Mouse (Mus musculus) MEL-GATA-1-ER (cell line): ENCODE data around the gene Fez1.
A peak's percentile ranks its signal among the peaks of the same experiment; 100 is the strongest.

Experiments used
- DNase-seq: peaks from one replicate; pipeline ENCODE4 v3.0.0-alpha.2; 2012; ENCODE audit warnings: low read depth; ENCODE audit errors: extremely low read depth

Gene Fez1

GRCm38 (mm10) chr9:36833043-36833881 is 11.6 kb downstream of the Fez1 start:
- no peak for DNase-seq

DNA sequence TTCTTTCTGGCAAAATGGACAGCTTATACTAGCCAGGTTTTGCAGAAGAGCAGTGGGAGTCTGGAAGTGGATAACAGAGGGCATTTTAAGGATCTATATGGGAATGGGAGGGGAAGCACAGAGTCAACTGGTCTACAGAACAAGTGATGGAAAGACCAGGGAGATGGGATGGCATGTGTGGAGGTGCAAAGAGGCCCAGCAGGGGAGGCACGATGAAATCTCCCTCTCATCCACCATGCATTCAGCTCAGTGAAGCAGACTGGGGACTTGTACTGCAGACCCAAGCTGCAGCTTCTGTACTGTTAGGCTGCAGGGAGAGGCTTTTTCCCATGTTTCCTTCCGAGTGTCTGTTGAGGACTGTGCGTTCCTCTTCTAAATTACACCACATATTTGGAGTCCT is 12.2 kb downstream of the Fez1 start:
- DNase-seq = no peak

GRCm38 (mm10) chr9:36846346-36846745 is 24.7 kb downstream of the Fez1 start:
- DNase-seq = no peak

DNA sequence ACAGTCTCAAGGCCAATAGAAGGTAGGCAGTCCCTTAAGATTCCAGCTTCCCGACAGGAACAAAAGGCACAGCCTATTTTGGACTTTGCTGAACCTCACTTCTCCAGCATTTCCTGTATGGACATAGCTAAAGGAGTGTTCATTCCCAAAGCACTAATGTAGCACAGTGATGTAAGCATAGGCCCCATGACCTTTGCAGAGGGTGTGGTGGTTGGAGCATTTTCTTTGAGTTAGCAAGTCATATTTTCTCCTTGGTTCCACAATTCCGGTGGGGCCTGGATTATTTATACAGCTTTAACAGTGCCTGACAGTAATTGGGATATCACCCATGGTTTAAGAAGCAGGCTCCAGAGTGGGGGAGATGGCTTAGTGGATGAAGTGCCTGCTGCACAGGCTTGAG is 27.0 kb downstream of the Fez1 start:
- DNase-seq = no peak

- DNase-seq = no peak
Observed at GRCm38 (mm10) chr9:36850091-36850490, 28.4 kb downstream of the Fez1 start.

DNA sequence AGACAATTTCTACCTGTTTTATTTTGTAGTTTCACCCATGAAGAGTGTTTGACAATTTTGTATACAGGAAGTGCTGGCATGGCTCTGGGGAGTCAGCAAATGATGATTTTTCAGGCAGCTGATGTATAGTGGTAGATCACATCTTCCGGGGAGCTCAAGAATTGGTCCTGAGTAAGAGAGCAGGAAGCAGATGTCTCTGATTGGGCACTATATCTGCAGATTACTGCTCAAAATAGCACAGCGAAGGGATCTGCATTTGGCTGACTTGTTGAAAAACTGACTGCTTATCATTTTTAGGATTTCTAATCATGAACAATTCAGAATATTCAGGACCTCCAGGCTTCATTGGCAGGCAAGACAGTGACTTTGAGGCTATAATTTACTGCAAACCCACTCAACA is 30.5 kb downstream of the Fez1 start:
- DNase-seq = no peak

GRCm38 (mm10) chr9:36856351-36856750 is 34.7 kb downstream of the Fez1 start:
- DNase-seq = no peak

GRCm38 (mm10) chr9:36857476-36858117 is 35.9 kb downstream of the Fez1 start:
- DNase-seq = peak; percentile 12

DNA sequence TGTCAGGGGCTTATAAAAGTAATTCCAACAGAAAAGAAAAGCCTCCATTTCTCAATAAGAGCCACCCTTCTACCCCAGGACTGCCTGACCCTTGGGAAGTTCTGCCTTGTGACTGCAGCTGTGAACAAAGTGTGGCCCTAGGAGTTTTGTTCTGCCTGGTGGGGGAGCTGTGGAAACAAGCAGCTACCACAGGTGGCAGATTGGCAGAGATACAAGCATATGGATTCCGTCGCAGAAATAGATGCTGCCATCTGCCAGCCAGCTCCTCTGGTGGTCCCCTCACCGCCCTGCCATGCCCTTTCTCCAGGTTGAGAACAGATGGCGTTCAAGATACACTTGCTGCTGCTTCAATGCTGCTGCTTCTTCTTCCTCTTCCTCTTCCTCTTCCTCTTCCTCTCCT is 37.0 kb downstream of the Fez1 start:
- DNase-seq = no peak

GRCm38 (mm10) chr9:36862576-36862975 is 40.9 kb downstream of the Fez1 start:
- DNase-seq = no peak

- no peak for DNase-seq
Observed at GRCm38 (mm10) chr9:36863694-36864093, 42.0 kb downstream of the Fez1 start.

GRCm38 (mm10) chr9:36864862-36865813 is 43.5 kb downstream of the Fez1 start:
- DNase-seq = no peak

GRCm38 (mm10) chr9:36868662-36869061 is 47.0 kb downstream of the Fez1 start:
- DNase-seq = no peak

- no peak for DNase-seq
Observed at GRCm38 (mm10) chr9:36870263-36870662, 48.6 kb downstream of the Fez1 start.

GRCm38 (mm10) chr9:36873796-36874195 is 52.1 kb downstream of the Fez1 start:
- no peak for DNase-seq

- no peak for DNase-seq
Observed at GRCm38 (mm10) chr9:36876313-36876712, 54.6 kb downstream of the Fez1 start.

- no peak for DNase-seq
Observed at GRCm38 (mm10) chr9:36876787-36877186, 55.1 kb downstream of the Fez1 start.

GRCm38 (mm10) chr9:36881615-36882014 is 60.0 kb downstream of the Fez1 start:
- DNase-seq = no peak

DNA sequence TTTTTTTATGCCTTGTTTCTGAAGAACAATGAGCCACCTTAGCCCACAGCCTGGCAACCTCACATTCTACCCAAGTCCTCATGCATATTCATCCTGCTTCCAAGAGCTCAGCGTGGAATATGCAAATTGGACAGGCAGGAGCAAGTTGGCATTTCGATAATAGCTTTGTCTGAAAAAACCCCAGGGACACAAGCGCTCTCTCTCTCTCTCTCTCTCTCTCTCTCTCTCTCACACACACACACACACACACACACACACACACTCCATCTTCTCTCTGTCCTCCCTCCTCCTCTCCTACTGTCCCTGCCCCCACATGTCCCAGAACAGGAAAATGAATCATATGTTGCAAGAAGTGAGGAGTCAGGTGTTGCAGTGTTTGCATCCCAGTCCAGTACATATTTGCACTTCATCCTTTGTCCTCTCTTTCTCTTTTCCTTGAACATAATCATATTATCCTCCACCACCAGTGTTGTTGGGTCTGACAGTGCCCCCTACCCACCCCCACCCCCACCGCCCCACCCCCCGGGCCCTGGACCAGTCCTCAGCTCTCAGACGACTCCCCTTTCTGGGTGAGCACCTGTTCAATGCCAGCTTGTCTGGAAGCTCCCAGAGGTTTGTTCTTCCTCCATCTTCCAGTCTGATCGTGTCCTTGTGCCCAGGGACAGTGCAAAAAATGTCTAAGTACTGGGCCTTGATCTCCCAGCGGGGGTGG is 60.5 kb downstream of the Fez1 start:
- no peak for DNase-seq

- DNase-seq = no peak
Observed at GRCm38 (mm10) chr9:36883569-36883968, 61.9 kb downstream of the Fez1 start.

DNA sequence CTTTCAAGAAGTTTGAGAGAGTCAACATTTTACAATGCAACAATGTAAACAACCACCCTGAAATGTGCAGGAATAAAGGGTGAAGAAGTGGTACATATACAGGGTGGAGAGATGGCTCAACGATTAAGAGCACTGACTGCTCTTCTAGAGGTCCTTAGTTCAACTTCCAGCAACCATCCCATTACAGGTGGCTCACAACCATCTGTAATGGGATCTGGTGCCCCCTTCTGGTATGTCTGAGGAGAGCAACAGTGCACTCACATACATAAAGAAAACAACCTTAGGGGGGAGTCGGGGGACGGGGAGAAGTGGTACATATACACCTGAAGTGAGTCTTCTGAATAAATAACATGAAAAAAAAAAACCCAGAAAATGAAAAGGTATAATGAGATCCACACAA is 63.6 kb downstream of the Fez1 start:
- no peak for DNase-seq
